In genomic region chr9:22389021-22389476, GRCm38 (mm10) we compare ENCODE assay signal across 8 mouse cellular contexts. TPM values are rescaled to one million over a fixed set of nuclear protein-coding genes. Genes with fewer than 3 reads are reported as not detected.
DNase-seq lines count a peak whose midpoint lies in the region; ATAC-seq and TF ChIP-seq lines count a peak whose summit lies in the region.

Anln (minus strand) TSS chr9:22389188.

- H3K27ac ChIP-seq in brown adipose tissue, adult 24 weeks (replicated peaks; ENCODE audit: low read depth, low read length), result peak within 1 kb of the TSS; percentile 88
- peak within 1 kb of the TSS; percentile 95 for H3K27ac ChIP-seq in heart, embryonic 13.5 days (replicated peaks)
- peak within 1 kb of the TSS; percentile 91 for H3K27ac ChIP-seq in kidney, postnatal 0 days
- H3K27ac ChIP-seq in liver, adult 2 months (replicated peaks; ENCODE audit: insufficient read depth, low read depth, low read length), result peak within 1 kb of the TSS; percentile 30

- no peaks in the 10 kb centered on the region for H3K27me3 ChIP-seq in heart, embryonic 13.5 days (replicated peaks)
- H3K27me3 ChIP-seq in kidney, postnatal 0 days (ENCODE audit: insufficient read depth, low read length), result no peaks in the 10 kb centered on the region
- H3K27me3 ChIP-seq in liver, adult 2 months (ENCODE audit: control insufficient read depth, insufficient read depth, low read length), result no peaks in the 10 kb centered on the region

- H3K4me2 ChIP-seq in heart, embryonic 13.5 days, result peak within 1 kb of the TSS; percentile 80
- peak within 1 kb of the TSS; percentile 85 for H3K4me2 ChIP-seq in kidney, postnatal 0 days (ENCODE audit: low read length)

- H3K4me3 ChIP-seq in brown adipose tissue, adult 24 weeks (ENCODE audit: insufficient read depth, low read depth, low read length), result peak within 1 kb of the TSS; percentile 93
- peak within 1 kb of the TSS; percentile 91 for H3K4me3 ChIP-seq in heart, embryonic 13.5 days
- H3K4me3 ChIP-seq in kidney, postnatal 0 days (replicated peaks; ENCODE audit: low read depth, low read length), result peak within 1 kb of the TSS; percentile 93
- H3K4me3 ChIP-seq in liver, adult 2 months (ENCODE audit: insufficient read depth, low read depth, low read length), result peak within 1 kb of the TSS; percentile 83

- H3K36me3 ChIP-seq in heart, embryonic 13.5 days, result no peaks in the 10 kb centered on the region
- H3K36me3 ChIP-seq in kidney, postnatal 0 days (ENCODE audit: insufficient read depth, low read length), result no peaks in the 10 kb centered on the region
- no peaks in the 10 kb centered on the region for H3K36me3 ChIP-seq in liver, adult 2 months (ENCODE audit: control insufficient read depth, insufficient read depth, low read length)

- peak within 1 kb of the TSS; percentile 89 for H3K9ac ChIP-seq in heart, embryonic 13.5 days
- peak within 1 kb of the TSS; percentile 87 for H3K9ac ChIP-seq in kidney, postnatal 0 days (ENCODE audit: low read depth, low read length)
- H3K9ac ChIP-seq in liver, adult 2 months (ENCODE audit: low read depth, low read length), result peak within 1 kb of the TSS; percentile 89

- H3K9me3 ChIP-seq in heart, embryonic 13.5 days, result no peaks in the 10 kb centered on the region
- no peaks in the 10 kb centered on the region for H3K9me3 ChIP-seq in kidney, postnatal 0 days (replicated peaks; ENCODE audit: low read length)

- H3K4me1 ChIP-seq in brown adipose tissue, adult 24 weeks (ENCODE audit: control insufficient read depth, insufficient read depth, insufficient read length, low read length), result no peaks in the 10 kb centered on the region
- peaks cover 27% of the 10 kb centered on the region for H3K4me1 ChIP-seq in heart, embryonic 13.5 days
- no peaks in the 10 kb centered on the region; the same call in 1 of the 2 replicates for H3K4me1 ChIP-seq in kidney, postnatal 0 days (replicated peaks; ENCODE audit: insufficient read depth, low read length)
- peaks cover 3% of the 10 kb centered on the region; the same call in 1 of the 2 replicates for H3K4me1 ChIP-seq in liver, adult 2 months (ENCODE audit: control insufficient read depth, insufficient read depth, low read length)

- peak; percentile 92 for ATAC-seq in CD4-positive, CD25-positive, alpha-beta regulatory T cell, adult 4 months
- peak; percentile 88 for ATAC-seq in erythroid progenitor cell, adult 5-6 weeks (replicated peaks; ENCODE audit: low FRiP score, poor library complexity, severe bottlenecking)
- ATAC-seq in heart, embryonic 13.5 days (ENCODE audit: extremely low read depth, insufficient number of reproducible peaks, low FRiP score, low TSS enrichment), result peak; percentile 94
- peak; percentile 96 for ATAC-seq in kidney, postnatal 0 days (replicated peaks; ENCODE audit: low FRiP score, low read depth)
- peak; percentile 90 for ATAC-seq in monocyte, adult 5-6 weeks (replicated peaks; ENCODE audit: insufficient number of reproducible peaks, low FRiP score, low TSS enrichment, poor library complexity, severe bottlenecking)

- H3K79me2 ChIP-seq in liver, adult 2 months (ENCODE audit: control insufficient read depth, insufficient read depth, low read length), result peaks cover 5% of the 10 kb centered on the region; the same call in 1 of the 2 replicates

- peak; percentile 96 for DNase-seq in kidney, postnatal 0 days (ENCODE audit: low spot score)
- peak; percentile 68 for DNase-seq in liver, adult 2 months (ENCODE audit: extremely low read depth, low read depth, low spot score)
- DNase-seq in spleen, postnatal 36 days (ENCODE audit: low spot score in 2 of 2), result peak; percentile 90 to 91

- peak; percentile 88 for TF ChIP-seq POLR2A in liver, adult 2 months (IDR thresholded peaks at IDR 0.05; ENCODE audit: extremely low read depth, insufficient read depth, low read length)

- WGBS in heart, embryonic 13.5 days, result under 1% methylated on average over 44 of the region's 44 CpGs
- WGBS in kidney, postnatal 0 days, result under 1% methylated on average over 40 of the region's 44 CpGs
- under 1% methylated on average over 43 of the region's 44 CpGs for WGBS in liver, adult 2 months

- no peak for TF ChIP-seq CTCF in kidney, postnatal 0 days (IDR thresholded peaks at IDR 0.05; ENCODE audit: low read depth)
- TF ChIP-seq CTCF in liver, adult 2 months (IDR thresholded peaks at IDR 0.05; ENCODE audit: low read depth, low read length), result 0 out of 2 replicates have a peak, but pooled peaks have one; percentile 19

RNA-seq across cellular contexts. Expression of gene Anln, which starts in this region (rescaled TPM):
- polyA plus RNA-seq in CD4-positive, CD25-positive, alpha-beta regulatory T cell, adult 4 months (2017; shearing (Covaris generic)), result 1 to 10 TPM; 2.8 to 4.3 TPM
- 2.6 and 3.3 TPM in 2 replicates for polyA plus RNA-seq in brown adipose tissue, adult 24 weeks (2012; ENCODE audit: insufficient read depth, insufficient read length, missing spikeins)
- 461 and 582 TPM in 2 replicates for total RNA-seq in erythroid progenitor cell, adult 5-6 weeks (2015; ENCODE audit: low replicate concordance)
- total RNA-seq in erythroid progenitor cell, adult 5-6 weeks (2017; ENCODE audit: low replicate concordance), result 576 and 591 TPM in 2 replicates
- 42.7 and 47.9 TPM in 2 replicates for polyA plus RNA-seq in heart, embryonic 13.5 days (2015; fragmentation: Nextera tagmentation; extraction: Ambion mirVana)
- 15.3 and 17.7 TPM in 2 replicates for polyA plus RNA-seq in kidney, postnatal 0 days (2015; fragmentation: Nextera tagmentation; extraction: Ambion mirVana)
- total RNA-seq in liver, adult 2 months (2014; rRNA removed), result 1.1 and 1.2 TPM in 2 replicates
- 0.07 and 0.23 TPM in 2 replicates for polyA plus RNA-seq in liver, adult 2 months (2012; rRNA removed)
- total RNA-seq in monocyte, adult 5-6 weeks (2017), result 0.85 to 3.8 TPM (median 1.5 TPM) in 3 replicates

Comparison
In these comparisons a context has a peak if more than half of its experiments do, and no peak if none do; other contexts are left out.
1. Peak in every context shown above with its lines: DNase-seq, ATAC-seq, H3K4me3 ChIP-seq and H3K27ac ChIP-seq.
2. RNA of gene Anln (total RNA-seq): 461 to 591 TPM in erythroid progenitor cell, adult 5-6 weeks; 0.85 to 3.8 TPM in monocyte, adult 5-6 weeks and 1.1 to 1.2 TPM in liver, adult 2 months; every median in the first group is over 10 times any median in the second.
3. H3K27ac ChIP-seq: peak in every context shown above with its lines; median percentile 95 in heart, embryonic 13.5 days; 91 in kidney, postnatal 0 days; 88 in brown adipose tissue, adult 24 weeks; 30 in liver, adult 2 months.